Mouse (Mus musculus) neural tube, embryonic 13.5 days (tissue): ENCODE results near the gene Tmsb15b1. TPM values are rescaled to one million over a fixed set of nuclear protein-coding genes. Genes with fewer than 3 reads are reported as not detected.
"Not testable (repeated sequence)": the region's sequence is repeated elsewhere in the genome, so short reads cannot be mapped to it uniquely, and the experiment has no call there.

Experiments
- ATAC-seq: fragments of 200-750 bp; cut with Nextera tagmentation; 2 replicates; pipeline ENCODE4 v1.8.0; 2017; ENCODE audit warnings: low read depth, mild to moderate bottlenecking, moderate TSS enrichment, moderate library complexity
- H3K27ac ChIP-seq: fragments of 300-500 bp; sonication (generic); replicated peaks from 2 replicates; pipeline ENCODE4 v1.5.1; 2015; ENCODE audit warnings: moderate library complexity, mild to moderate bottlenecking, inconsistent platforms
- H3K27me3 ChIP-seq: fragments of 300-500 bp; sonication (generic); 2 replicates; pipeline ENCODE4 v1.6.1; 2015; ENCODE audit warnings: mild to moderate bottlenecking, inconsistent platforms
- H3K36me3 ChIP-seq: fragments of 300-500 bp; sonication (generic); 2 replicates; pipeline ENCODE4 v1.6.1; 2015; ENCODE audit warnings: mild to moderate bottlenecking, inconsistent platforms
- H3K4me1 ChIP-seq: fragments of 300-500 bp; sonication (generic); replicated peaks from 2 replicates; pipeline ENCODE4 v1.6.1; 2015; ENCODE audit warnings: inconsistent platforms
- H3K4me2 ChIP-seq: fragments of 300-500 bp; sonication (generic); 2 replicates; pipeline ENCODE4 v1.6.1; 2015; ENCODE audit warnings: inconsistent platforms, mild to moderate bottlenecking, moderate library complexity
- H3K4me3 ChIP-seq: fragments of 300-500 bp; sonication (generic); 2 replicates; pipeline ENCODE4 v1.5.1; 2015; ENCODE audit warnings: mild to moderate bottlenecking, inconsistent platforms
- H3K9ac ChIP-seq: fragments of 300-500 bp; sonication (generic); 2 replicates; pipeline ENCODE4 v1.6.1; 2015; ENCODE audit warnings: moderate library complexity, mild to moderate bottlenecking, inconsistent platforms
- H3K9me3 ChIP-seq: fragments of 300-500 bp; sonication (generic); 2 replicates; pipeline ENCODE4 v1.6.1; 2016; ENCODE audit warnings: inconsistent platforms
- WGBS: fragments of 180-500 bp; shearing (Covaris S2); methylation state at CpG from one replicate; pipeline ENCODE4 v1.1.7; 2015; 5-methylcytosine and 5-hydroxymethylcytosine counted together
- polyA plus RNA-seq: library from polyadenylated mRNA; unstranded; fragments of >200 nt; fragmentation: Nextera tagmentation; extraction: Ambion mirVana; gene quantifications from 2 replicates; pipeline ENCODE4 v1.2.1, GENCODE M21; 2015

Tmsb15b1 gene
- 36.6 and 43.6 TPM in 2 replicates for polyA plus RNA-seq

DNA sequence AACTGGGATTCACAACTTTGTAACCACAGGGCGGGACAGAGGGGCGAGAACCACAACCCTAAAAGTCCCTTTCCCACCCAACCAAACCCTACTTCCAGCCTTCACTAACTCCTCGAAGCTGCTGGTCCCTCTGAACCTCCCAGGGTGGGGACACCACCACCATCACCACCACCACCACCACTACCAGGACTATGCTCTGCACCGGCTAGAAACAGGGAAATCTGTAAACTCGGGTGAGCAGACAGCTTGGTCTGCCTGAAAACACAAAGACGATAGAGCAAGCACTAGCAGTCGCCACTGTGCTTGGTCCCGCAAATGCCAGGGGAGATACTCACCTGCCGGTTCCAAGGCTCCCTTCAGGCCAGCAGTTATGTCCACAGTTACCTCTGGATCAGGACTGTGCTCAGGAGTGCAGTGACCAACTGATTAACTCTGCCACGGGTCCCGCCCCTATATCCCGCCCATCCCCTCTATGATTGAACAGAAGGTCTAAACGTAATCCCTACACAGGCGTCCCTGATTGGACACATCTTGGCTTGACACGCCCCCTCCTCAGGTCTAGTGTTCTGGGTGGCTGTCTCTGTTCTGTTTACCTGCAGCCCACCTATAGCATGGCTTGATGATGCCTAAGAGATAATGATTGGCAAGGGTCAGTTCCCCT, at the start of gene Tmsb15b1, which contains the start of gene Tmsb15l:
Gene Tmsb15b1 (minus strand): TSS at position 451 of the 661 bp plus-strand sequence.
Gene Tmsb15l (minus strand): TSS at position 446 of the 661 bp plus-strand sequence.
- Histone ChIP-seq H3K4me3 (peak within 1 kb of the TSS; percentile 46), H3K4me1 (no peaks in the 10 kb centered on the region), H3K27ac (no peak within 1 kb of the TSS), H3K4me2 (peak within 1 kb of the TSS; percentile 58), H3K9ac (peak within 1 kb of the TSS; percentile 65), H3K36me3 (no peaks in the 10 kb centered on the region), H3K9me3 (no peaks in the 10 kb centered on the region), H3K27me3 (no peaks in the 10 kb centered on the region)
- peak; percentile 100 for ATAC-seq
- whole genome bisulfite sequencing: 36% methylated on average over 15 of the region's 15 CpGs

DNA sequence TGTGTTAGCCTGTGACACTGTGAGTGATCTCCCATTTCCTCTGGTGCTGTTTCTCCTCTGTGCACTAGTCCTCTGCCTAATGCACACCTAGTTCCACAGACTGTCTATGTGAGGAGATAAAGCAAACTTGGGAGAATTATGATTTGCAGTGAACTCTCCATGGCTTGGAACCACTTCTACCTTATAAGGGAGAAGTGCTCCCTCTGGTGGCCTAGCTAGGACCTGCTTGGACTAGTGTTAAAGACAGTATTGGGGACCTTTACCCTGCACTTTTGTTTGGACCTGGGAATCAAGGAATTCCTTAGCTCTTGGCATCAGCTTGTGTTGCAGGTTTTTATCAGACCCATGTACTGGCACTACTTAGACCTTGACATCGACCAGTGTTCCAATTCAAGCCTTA, 42.6 kb upstream of the Tmsb15b1 start:
- no peak overlapping the region for H3K4me2 ChIP-seq
- no peak overlapping the region for H3K27ac ChIP-seq
- H3K36me3 ChIP-seq: no peaks in the 10 kb centered on the region
- H3K9me3 ChIP-seq: no peaks in the 10 kb centered on the region
- no peaks in the 10 kb centered on the region for H3K4me1 ChIP-seq
- no peak for ATAC-seq
- no peak overlapping the region for H3K9ac ChIP-seq
- WGBS: 9% methylated on average over 1 of the region's 1 CpGs
- no peak overlapping the region for H3K4me3 ChIP-seq
- H3K27me3 ChIP-seq: no peaks in the 10 kb centered on the region

DNA sequence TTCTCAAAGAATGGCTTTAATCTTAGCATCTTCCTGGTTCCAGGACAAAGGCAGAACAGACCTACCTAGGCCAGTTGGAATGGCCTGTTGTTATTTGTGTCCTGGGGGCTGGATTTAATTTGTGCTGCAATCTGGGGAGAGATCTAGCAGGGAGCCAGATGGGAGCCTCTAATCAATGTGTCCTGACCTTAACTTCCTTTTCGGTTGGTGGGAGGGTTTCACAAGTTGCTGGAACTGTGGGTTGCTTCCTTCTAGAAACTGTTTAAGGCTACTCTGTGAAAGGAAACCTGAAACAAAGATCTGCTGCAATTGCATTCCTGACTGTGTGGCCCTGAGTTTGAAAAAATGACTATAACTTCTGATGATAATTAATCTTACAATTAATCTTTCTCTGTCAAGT, 41.0 kb upstream of the Tmsb15b1 start:
- WGBS: 77% methylated on average over 1 of the region's 1 CpGs
- Histone ChIP-seq H3K4me1 (no peaks in the 10 kb centered on the region), H3K27ac (no peak overlapping the region), H3K4me3 (no peak overlapping the region), H3K36me3 (no peaks in the 10 kb centered on the region), H3K9me3 (no peaks in the 10 kb centered on the region), H3K27me3 (no peaks in the 10 kb centered on the region), H3K9ac (no peak overlapping the region), H3K4me2 (no peak overlapping the region)
- ATAC-seq: no peak

DNA sequence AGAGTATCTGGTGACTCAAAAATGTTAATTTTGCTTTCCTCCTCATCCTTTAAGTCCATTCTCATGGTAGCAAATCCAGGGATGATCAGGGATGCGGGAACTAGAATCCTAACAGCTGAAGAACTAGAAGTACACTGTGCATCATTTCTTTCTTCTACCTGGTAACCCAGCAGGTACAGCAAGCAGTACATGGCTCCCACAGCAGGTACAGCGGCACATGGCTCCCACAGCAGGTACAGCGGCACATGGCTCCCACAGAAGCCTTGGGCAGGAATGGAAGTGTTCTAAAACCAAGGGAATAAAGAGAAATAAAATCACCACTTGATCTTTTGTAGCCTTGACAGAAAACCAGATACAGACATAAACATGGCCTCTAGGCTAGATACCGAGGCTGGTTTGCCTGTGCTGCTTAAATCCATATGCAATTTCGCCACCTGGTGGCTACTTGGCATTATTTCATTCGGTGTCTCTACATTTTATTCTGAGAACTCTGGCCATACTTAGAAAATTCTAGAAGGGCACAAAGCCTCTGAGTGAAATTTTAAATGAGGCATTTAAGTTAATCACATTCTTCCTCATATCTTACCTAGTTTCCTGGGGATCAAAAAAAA, 38.5 kb upstream of the Tmsb15b1 start:
- 53% methylated on average over 6 of the region's 6 CpGs for WGBS
- peak; percentile 67 for ATAC-seq
- H3K4me1 ChIP-seq: no peaks in the 10 kb centered on the region

DNA sequence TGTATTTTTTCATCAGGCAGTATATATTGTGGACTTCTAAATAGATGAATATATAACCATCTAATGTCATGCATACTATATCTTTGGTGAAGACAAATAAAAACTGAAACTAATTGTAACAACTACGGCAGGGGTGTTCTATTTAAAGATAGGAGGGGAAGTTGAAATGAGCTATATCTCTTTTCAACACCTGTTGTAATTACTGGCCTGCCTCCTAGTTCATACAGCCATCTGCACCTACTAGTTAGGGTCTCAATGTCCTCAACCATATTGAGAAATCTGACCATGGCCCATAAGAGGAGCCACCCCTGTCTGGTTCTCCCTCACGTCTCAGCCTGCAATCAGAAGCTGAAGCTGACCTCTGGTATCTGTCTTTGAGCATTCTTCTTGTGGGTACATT, 19.6 kb upstream of the Tmsb15b1 start:
- no peak for ATAC-seq
- 82% methylated on average over 2 of the region's 2 CpGs for WGBS
- H3K27me3 ChIP-seq: no peaks in the 10 kb centered on the region; the same call in 1 of the 2 replicates
- H3K36me3 ChIP-seq: no peaks in the 10 kb centered on the region
- no peaks in the 10 kb centered on the region for H3K9me3 ChIP-seq
- no peak overlapping the region for H3K4me3 ChIP-seq
- H3K4me1 ChIP-seq: peaks cover 17% of the 10 kb centered on the region
- no peak overlapping the region for H3K27ac ChIP-seq
- H3K9ac ChIP-seq: no peak overlapping the region
- H3K4me2 ChIP-seq: no peak overlapping the region

More for the DNA sequence above, 38.5 kb upstream of the Tmsb15b1 start:
- H3K9ac ChIP-seq: no peak overlapping the region
- H3K4me2 ChIP-seq: no peak overlapping the region
- 0 out of 2 replicates have a peak, but pooled peaks cover 6% of the 10 kb centered on the region for H3K36me3 ChIP-seq
- no peaks in the 10 kb centered on the region for H3K27me3 ChIP-seq
- no peak overlapping the region for H3K4me3 ChIP-seq
- H3K9me3 ChIP-seq: no peaks in the 10 kb centered on the region
- H3K27ac ChIP-seq: no peak overlapping the region

DNA sequence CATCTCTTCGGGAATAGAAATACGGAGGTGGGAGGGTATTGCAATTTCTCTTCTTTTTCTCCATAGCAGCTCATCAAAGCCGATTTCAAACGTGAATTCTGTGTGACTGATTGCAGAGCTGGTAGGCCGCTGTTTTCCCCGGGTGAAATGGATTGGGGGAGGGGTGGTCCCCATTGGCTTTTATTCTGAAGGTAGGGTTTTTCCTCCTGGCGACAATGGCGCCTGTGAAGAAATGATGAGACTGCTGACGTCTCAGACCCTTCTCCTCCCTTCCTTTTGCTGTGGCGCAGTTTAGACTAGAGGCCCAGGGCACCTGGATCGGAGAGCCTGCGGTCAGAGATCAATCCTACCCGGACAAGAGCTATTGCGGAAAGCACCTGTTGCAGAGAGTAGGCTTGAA, 17.0 kb upstream of the Tmsb15b1 start:
- H3K4me1 ChIP-seq: peaks cover 17% of the 10 kb centered on the region
- peak; percentile 14; the same call in 1 of the 2 replicates for ATAC-seq
- H3K9me3 ChIP-seq: no peaks in the 10 kb centered on the region
- H3K4me3 ChIP-seq: peak overlapping the region; percentile 50
- H3K27me3 ChIP-seq: no peaks in the 10 kb centered on the region; the same call in 1 of the 2 replicates
- peak overlapping the region; percentile 74 for H3K9ac ChIP-seq
- 18% methylated on average over 14 of the region's 14 CpGs for WGBS
- peak overlapping the region; percentile 92 for H3K27ac ChIP-seq
- H3K36me3 ChIP-seq: no peaks in the 10 kb centered on the region
- peak overlapping the region; percentile 60 for H3K4me2 ChIP-seq

DNA sequence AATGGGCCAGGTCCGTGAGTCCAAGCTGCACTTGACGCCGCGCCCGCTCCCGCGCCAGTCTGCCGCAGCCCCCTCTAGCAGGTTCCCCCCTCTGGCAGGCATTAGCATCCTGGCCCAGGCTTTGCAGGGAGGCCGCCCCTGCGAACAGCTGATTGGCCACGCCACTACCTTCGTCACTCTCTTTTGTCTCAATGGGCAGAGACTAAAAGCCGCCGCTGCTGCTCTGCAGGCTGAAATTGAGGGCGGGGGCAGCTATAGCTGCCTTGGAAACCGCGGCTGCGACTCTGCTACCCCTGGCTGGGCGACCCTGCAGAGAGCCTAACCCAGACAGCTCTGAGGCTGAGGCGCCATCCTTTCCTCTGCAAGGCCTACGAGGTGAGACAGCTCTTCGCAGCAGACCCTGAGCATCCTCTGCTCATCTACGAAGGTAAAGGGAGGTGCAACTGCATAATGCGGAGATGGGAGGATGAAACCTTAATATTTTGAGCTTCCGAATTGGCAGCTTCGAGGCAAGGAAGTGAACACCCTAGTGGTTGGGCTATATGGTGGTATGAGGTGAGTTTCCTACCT, 16.4 kb upstream of the Tmsb15b1 start, which contains the start of gene Zcchc18:
Gene Zcchc18 (plus strand): TSS at position 178 of the 570 bp plus-strand sequence.
- Histone ChIP-seq H3K4me3 (peak within 1 kb of the TSS; percentile 50), H3K27ac (peak within 1 kb of the TSS; percentile 92), H3K9me3 (no peaks in the 10 kb centered on the region), H3K27me3 (no peaks in the 10 kb centered on the region; the same call in 1 of the 2 replicates), H3K9ac (peak within 1 kb of the TSS; percentile 74), H3K4me2 (peak within 1 kb of the TSS; percentile 60), H3K4me1 (peaks cover 17% of the 10 kb centered on the region), H3K36me3 (no peaks in the 10 kb centered on the region)
- WGBS: 19% methylated on average over 26 of the region's 26 CpGs
- peak; percentile 98 for ATAC-seq

DNA sequence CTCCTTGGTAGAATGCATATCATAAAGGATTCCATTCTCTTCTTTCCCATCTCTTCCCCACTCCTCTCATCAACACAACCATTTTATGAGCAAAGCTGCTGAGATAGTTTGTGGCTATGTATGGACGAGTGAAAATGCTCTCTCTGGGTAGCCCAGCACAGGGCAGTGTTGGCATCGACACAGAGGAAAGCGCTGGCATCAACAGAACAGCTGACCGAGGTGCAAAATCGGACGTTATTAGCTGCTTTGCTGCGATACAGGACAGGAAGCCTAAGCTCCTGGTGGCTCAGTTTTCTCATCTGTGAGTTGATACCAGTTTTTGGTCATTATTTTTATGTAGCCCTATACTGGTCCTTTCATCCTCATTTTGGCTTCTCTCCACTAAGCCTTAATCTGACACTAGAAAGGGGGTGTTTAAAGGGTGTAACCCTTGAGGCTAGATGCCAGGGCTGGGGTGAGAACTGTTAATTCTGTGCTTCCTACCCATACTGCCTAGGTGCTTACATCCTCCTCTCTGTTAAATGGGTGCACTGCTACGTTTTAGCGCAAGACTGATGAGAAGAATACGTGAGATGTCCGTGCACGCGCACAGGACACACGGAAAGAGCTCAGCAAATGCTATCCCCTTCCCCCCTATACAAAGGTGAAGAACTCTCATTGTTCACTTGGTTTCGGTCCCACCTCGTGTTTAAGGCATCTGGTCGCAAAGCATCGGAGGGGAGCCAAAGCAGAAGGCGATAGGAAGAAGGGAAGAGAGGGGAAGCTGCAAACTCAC, 15.7 kb upstream of the Tmsb15b1 start:
- Histone ChIP-seq H3K36me3 (no peaks in the 10 kb centered on the region), H3K4me1 (peaks cover 17% of the 10 kb centered on the region), H3K9ac (peak overlapping the region; percentile 74), H3K27ac (peak overlapping the region; percentile 92), H3K9me3 (no peaks in the 10 kb centered on the region), H3K4me3 (peak overlapping the region; percentile 50), H3K27me3 (no peaks in the 10 kb centered on the region; the same call in 1 of the 2 replicates), H3K4me2 (peak overlapping the region; percentile 60)
- peak; percentile 72 for ATAC-seq
- 25% methylated on average over 19 of the region's 19 CpGs for WGBS

DNA sequence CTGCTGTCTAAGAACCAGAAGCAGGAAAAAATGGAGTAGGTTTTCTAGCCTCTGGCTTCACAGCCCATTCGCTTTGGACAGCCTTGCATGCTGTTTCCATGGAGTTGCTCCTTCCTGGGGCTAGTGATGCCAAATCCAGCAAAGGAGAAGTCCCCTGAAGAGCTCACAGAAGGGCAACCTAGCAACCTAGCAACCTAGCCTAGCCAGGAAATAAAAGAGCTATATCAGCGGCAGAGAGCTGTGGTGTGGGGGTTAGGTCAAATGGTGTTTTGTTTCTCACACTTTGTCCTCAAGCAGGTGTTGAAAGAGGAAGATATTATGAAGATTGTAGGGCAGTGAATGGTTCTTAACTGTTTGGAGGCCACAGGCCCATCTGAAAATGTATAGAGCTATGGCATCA, 14.6 kb upstream of the Tmsb15b1 start:
- H3K27me3 ChIP-seq: no peaks in the 10 kb centered on the region; the same call in 1 of the 2 replicates
- no peaks in the 10 kb centered on the region for H3K9me3 ChIP-seq
- H3K4me2 ChIP-seq: peak overlapping the region; percentile 60
- no peak overlapping the region for H3K27ac ChIP-seq
- H3K4me3 ChIP-seq: no peak overlapping the region
- no peaks in the 10 kb centered on the region for H3K36me3 ChIP-seq
- 56% methylated on average over 2 of the region's 2 CpGs for WGBS
- H3K4me1 ChIP-seq: peaks cover 17% of the 10 kb centered on the region
- H3K9ac ChIP-seq: no peak overlapping the region
- no peak for ATAC-seq

DNA sequence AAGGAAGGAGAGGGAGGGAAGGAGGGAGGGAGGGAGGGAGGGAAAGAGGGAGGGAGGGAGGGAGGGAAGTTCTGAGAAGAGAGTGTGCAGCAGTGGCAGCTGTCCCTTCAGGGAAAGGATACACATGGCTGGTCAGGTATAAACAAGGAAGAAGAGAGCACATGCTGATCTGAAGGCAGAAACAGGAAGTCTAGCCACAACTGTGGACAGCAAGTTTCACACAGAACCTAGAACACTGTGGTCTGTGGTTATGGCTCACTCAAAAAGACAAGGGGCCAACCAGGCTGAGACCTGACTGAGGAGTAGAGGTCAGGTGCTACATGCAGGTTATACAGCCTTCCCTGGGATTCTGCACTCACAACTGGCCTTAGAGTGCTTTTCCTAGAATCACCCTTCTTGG, 9.4 kb upstream of the Tmsb15b1 start:
- Histone ChIP-seq H3K27me3 (no peaks in the 10 kb centered on the region), H3K4me2 (no peak overlapping the region), H3K27ac (no peak overlapping the region), H3K4me1 (no peaks in the 10 kb centered on the region), H3K4me3 (no peak overlapping the region), H3K36me3 (no peaks in the 10 kb centered on the region), H3K9me3 (no peaks in the 10 kb centered on the region), H3K9ac (no peak overlapping the region)
- ATAC-seq: no peak

DNA sequence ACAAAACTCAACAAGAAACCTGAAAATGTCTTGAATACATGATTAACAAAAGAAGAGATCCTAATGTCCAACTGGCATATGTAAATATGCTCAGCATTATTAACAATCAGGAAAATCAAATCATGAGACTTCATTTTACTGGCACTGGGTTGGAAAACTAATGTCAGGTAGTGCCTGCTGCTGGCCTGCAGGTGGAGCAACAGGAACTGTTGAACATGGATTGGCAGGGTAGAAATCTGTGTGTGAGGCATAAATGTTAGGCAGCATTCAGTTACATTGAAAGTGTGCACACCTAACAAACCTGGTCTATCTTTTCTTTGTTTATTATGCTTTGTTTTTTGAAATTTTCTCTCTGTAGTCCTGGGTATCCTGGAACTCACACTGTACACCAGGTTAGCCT, 1.9 kb upstream of the Tmsb15b1 start:
- Histone ChIP-seq H3K4me1 (no peaks in the 10 kb centered on the region), H3K9me3 (no peaks in the 10 kb centered on the region), H3K27ac (no peak overlapping the region), H3K36me3 (no peaks in the 10 kb centered on the region), H3K9ac (no peak overlapping the region), H3K4me2 (no peak overlapping the region), H3K27me3 (no peaks in the 10 kb centered on the region), H3K4me3 (no peak overlapping the region)
- ATAC-seq: no peak

DNA sequence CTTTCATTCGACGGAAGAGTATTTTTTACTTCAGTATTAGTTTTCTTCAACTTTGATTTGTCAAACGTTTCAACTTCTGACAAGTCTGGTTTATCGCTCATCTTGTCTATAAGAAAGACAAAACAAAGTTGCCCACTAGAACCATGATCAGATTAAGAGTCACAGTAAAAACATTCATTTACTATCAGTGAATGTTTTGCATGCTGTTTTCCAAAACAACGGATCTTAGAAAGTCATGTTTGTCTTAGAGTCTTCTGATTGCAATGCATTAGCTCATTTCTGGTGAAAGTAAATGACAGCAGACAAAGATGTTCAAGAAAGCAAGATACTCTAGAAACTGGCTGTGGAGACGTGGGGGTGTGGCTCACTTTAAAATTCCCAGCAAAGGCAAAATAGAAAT, 1.3 kb downstream of the Tmsb15b1 start, which contains the start of gene Tmsb15b2:
Gene Tmsb15b2 (minus strand): TSS at position 101 of the 400 bp plus-strand sequence.
- H3K27me3 ChIP-seq, H3K9me3 ChIP-seq, H3K36me3 ChIP-seq, H3K27ac ChIP-seq, ATAC-seq, H3K4me1 ChIP-seq: not testable (repeated sequence)
- WGBS: 89% methylated on average over 6 of the region's 6 CpGs
- H3K4me3 ChIP-seq: peak within 1 kb of the TSS; percentile 46
- peak within 1 kb of the TSS; percentile 58 for H3K4me2 ChIP-seq
- H3K9ac ChIP-seq: peak within 1 kb of the TSS; percentile 65
